Mouse (Mus musculus) neural tube, embryonic 13.5 days (tissue): ENCODE data around the gene F2rl3. TPM values are rescaled to one million over a fixed set of nuclear protein-coding genes. Genes with fewer than 3 reads are reported as not detected.

Source experiments
- ATAC-seq: fragments of 200-750 bp; cut with Nextera tagmentation; 2 replicates; pipeline ENCODE4 v1.8.0; 2017; ENCODE audit warnings: low read depth, mild to moderate bottlenecking, moderate TSS enrichment, moderate library complexity
- H3K27ac ChIP-seq: fragments of 300-500 bp; sonication (generic); replicated peaks from 2 replicates; pipeline ENCODE4 v1.5.1; 2015; ENCODE audit warnings: moderate library complexity, mild to moderate bottlenecking, inconsistent platforms
- H3K27me3 ChIP-seq: fragments of 300-500 bp; sonication (generic); 2 replicates; pipeline ENCODE4 v1.6.1; 2015; ENCODE audit warnings: mild to moderate bottlenecking, inconsistent platforms
- H3K36me3 ChIP-seq: fragments of 300-500 bp; sonication (generic); 2 replicates; pipeline ENCODE4 v1.6.1; 2015; ENCODE audit warnings: mild to moderate bottlenecking, inconsistent platforms
- H3K4me1 ChIP-seq: fragments of 300-500 bp; sonication (generic); replicated peaks from 2 replicates; pipeline ENCODE4 v1.6.1; 2015; ENCODE audit warnings: inconsistent platforms
- H3K4me2 ChIP-seq: fragments of 300-500 bp; sonication (generic); 2 replicates; pipeline ENCODE4 v1.6.1; 2015; ENCODE audit warnings: inconsistent platforms, mild to moderate bottlenecking, moderate library complexity
- H3K4me3 ChIP-seq: fragments of 300-500 bp; sonication (generic); 2 replicates; pipeline ENCODE4 v1.5.1; 2015; ENCODE audit warnings: mild to moderate bottlenecking, inconsistent platforms
- H3K9ac ChIP-seq: fragments of 300-500 bp; sonication (generic); 2 replicates; pipeline ENCODE4 v1.6.1; 2015; ENCODE audit warnings: moderate library complexity, mild to moderate bottlenecking, inconsistent platforms
- H3K9me3 ChIP-seq: fragments of 300-500 bp; sonication (generic); 2 replicates; pipeline ENCODE4 v1.6.1; 2016; ENCODE audit warnings: inconsistent platforms
- WGBS: fragments of 180-500 bp; shearing (Covaris S2); methylation state at CpG from one replicate; pipeline ENCODE4 v1.1.7; 2015; 5-methylcytosine and 5-hydroxymethylcytosine counted together
- polyA plus RNA-seq: library from polyadenylated mRNA; unstranded; fragments of >200 nt; fragmentation: Nextera tagmentation; extraction: Ambion mirVana; gene quantifications from 2 replicates; pipeline ENCODE4 v1.2.1, GENCODE M21; 2015

F2rl3 gene
- polyA plus RNA-seq, 1 experiment from 2014 or later = 0.53 TPM

- 91% methylated on average over 4 of the region's 4 CpGs for WGBS
- Histone ChIP-seq H3K4me3 (no peak overlapping the region), H3K9me3 (no peaks in the 10 kb centered on the region), H3K27me3 (no peaks in the 10 kb centered on the region), H3K4me1 (no peaks in the 10 kb centered on the region), H3K27ac (no peak overlapping the region), H3K9ac (no peak overlapping the region), H3K36me3 (no peaks in the 10 kb centered on the region), H3K4me2 (no peak overlapping the region)
- no peak for ATAC-seq
Observed at GRCm38 (mm10) chr8:72780644-72781043, 19.0 kb downstream of the F2rl3 start.

GRCm38 (mm10) chr8:72801583-72801982 lies 39.9 kb downstream of the F2rl3 start:
- H3K9ac ChIP-seq = no peak overlapping the region
- H3K4me3 ChIP-seq = no peak overlapping the region
- H3K9me3 ChIP-seq = no peaks in the 10 kb centered on the region; the same call in 1 of the 2 replicates
- H3K27ac ChIP-seq = no peak overlapping the region
- H3K4me2 ChIP-seq = no peak overlapping the region
- no peaks in the 10 kb centered on the region for H3K36me3 ChIP-seq
- no peaks in the 10 kb centered on the region for H3K4me1 ChIP-seq
- WGBS = 82% methylated on average over 2 of the region's 2 CpGs
- no peak for ATAC-seq
- H3K27me3 ChIP-seq = no peaks in the 10 kb centered on the region

GRCm38 (mm10) chr8:72812690-72813089 lies 51.0 kb downstream of the F2rl3 start:
- ATAC-seq = no peak
- H3K27ac ChIP-seq = no peak overlapping the region
- H3K27me3 ChIP-seq = no peaks in the 10 kb centered on the region
- H3K9me3 ChIP-seq = no peaks in the 10 kb centered on the region
- H3K36me3 ChIP-seq = peaks cover 16% of the 10 kb centered on the region
- no peak overlapping the region for H3K9ac ChIP-seq
- WGBS = 93% methylated on average over 3 of the region's 3 CpGs
- H3K4me2 ChIP-seq = no peak overlapping the region
- H3K4me1 ChIP-seq = no peaks in the 10 kb centered on the region
- H3K4me3 ChIP-seq = no peak overlapping the region

Other genes starting within 250 kb of the F2rl3 start
- gene Med26, start 213.6 kb upstream of the F2rl3 start, polyA plus RNA-seq = 13.1 and 14.3 TPM in 2 replicates
- gene Smim7, start 190.8 kb upstream of the F2rl3 start, polyA plus RNA-seq = 137 and 140 TPM in 2 replicates
- gene Tmem38a, start 189.8 kb upstream of the F2rl3 start, polyA plus RNA-seq = 23.9 and 24.6 TPM in 2 replicates
- 1.1 and 1.2 TPM in 2 replicates for gene Nwd1, start 115.2 kb upstream of the F2rl3 start, polyA plus RNA-seq
- 163 and 167 TPM in 2 replicates for gene Sin3b, start 38.6 kb upstream of the F2rl3 start, polyA plus RNA-seq